14 mouse cellular contexts compared by ENCODE assay signal in genomic region chr10:87752117-87752516, GRCm38 (mm10).
"Had no signal": no experiment of that assay in that cellular context is flagged by ENCODE, and none has a peak within 500 bp of the region (broad histone marks: within the 10 kb centered on the region; RNA-seq: fewer than 3 reads in every experiment).

No protein-coding gene starts in this region.

- H3K27me3 ChIP-seq: liver, embryonic 15.5 days; midbrain, embryonic 13.5 days had no signal

- H3K4me3 ChIP-seq: limb, embryonic 13.5 days; liver, embryonic 15.5 days; midbrain, embryonic 13.5 days had no signal

- DNase-seq: kidney, adult 18-20 months; kidney, postnatal 10 days; layer of hippocampus, adult 9-11 months; layer of hippocampus, postnatal 36 days; lung, adult 2 months; lung, postnatal 36 days; right cerebral cortex, adult 18-20 months; right cerebral cortex, postnatal 25 days; thymus, postnatal 4 days had no signal

- H3K4me1 ChIP-seq: limb, embryonic 13.5 days; liver, embryonic 15.5 days; midbrain, embryonic 13.5 days had no signal

- ATAC-seq: lung, postnatal 0 days; midbrain, embryonic 13.5 days had no signal

- H3K9ac ChIP-seq: limb, embryonic 13.5 days; liver, embryonic 15.5 days; midbrain, embryonic 13.5 days had no signal

- H3K9me3 ChIP-seq: limb, embryonic 13.5 days; liver, embryonic 15.5 days; midbrain, embryonic 13.5 days had no signal

- H3K4me2 ChIP-seq: limb, embryonic 13.5 days; liver, embryonic 11.5 days; liver, embryonic 15.5 days; midbrain, embryonic 13.5 days had no signal

- H3K36me3 ChIP-seq: limb, embryonic 13.5 days; liver, embryonic 15.5 days; midbrain, embryonic 13.5 days had no signal

- H3K27ac ChIP-seq: limb, embryonic 13.5 days; liver, embryonic 15.5 days; midbrain, embryonic 13.5 days had no signal
